Mouse (Mus musculus) heart, postnatal 0 days (tissue): Measurements from ENCODE around the gene Cdk17. TPM values are rescaled to one million over a fixed set of nuclear protein-coding genes. Genes with fewer than 3 reads are reported as not detected.

Experiments used
- ATAC-seq: fragments of 200-750 bp; cut with Nextera tagmentation; 2 replicates; pipeline ENCODE4 v1.8.0; 2017; ENCODE audit warnings: low read depth, moderate number of reproducible peaks, moderate library complexity; ENCODE audit not compliant: insufficient read depth
- DNase-seq: peaks from one replicate; pipeline ENCODE4 v3.0.0-alpha.2; 2016; ENCODE audit warnings: low spot score
- H3K27ac ChIP-seq: fragments of 300-500 bp; sonication (generic); 2 replicates; pipeline ENCODE4 v1.5.1; 2014; ENCODE audit warnings: low read depth, mild to moderate bottlenecking
- H3K27me3 ChIP-seq: fragments of 300-500 bp; sonication (generic); 2 replicates; pipeline ENCODE4 v1.6.1; 2014; ENCODE audit warnings: low read length, mixed read lengths; ENCODE audit not compliant: control insufficient read depth, insufficient read depth
- H3K36me3 ChIP-seq: fragments of 300-500 bp; sonication (generic); replicated peaks from 2 replicates; pipeline ENCODE4 v1.6.1; 2014; ENCODE audit warnings: low read length, mixed read lengths; ENCODE audit not compliant: control insufficient read depth, insufficient read depth
- H3K4me1 ChIP-seq: fragments of 300-500 bp; sonication (generic); 2 replicates; pipeline ENCODE4 v1.6.1; 2014; ENCODE audit warnings: antibody characterized with exemption; ENCODE audit not compliant: control insufficient read depth, insufficient read depth
- H3K4me2 ChIP-seq: fragments of 300-500 bp; sonication (generic); 2 replicates; pipeline ENCODE4 v1.6.1; 2014; ENCODE audit warnings: low read depth, mild to moderate bottlenecking, low read length, moderate library complexity
- H3K4me3 ChIP-seq: fragments of 300-500 bp; sonication (generic); 2 replicates; pipeline ENCODE4 v1.5.1; 2014; ENCODE audit warnings: low read depth, low read length
- H3K9ac ChIP-seq: fragments of 300-500 bp; sonication (generic); replicated peaks from 2 replicates; pipeline ENCODE4 v1.6.1; 2014; ENCODE audit warnings: low read depth, low read length, mixed read lengths
- H3K9me3 ChIP-seq: fragments of 300-500 bp; sonication (generic); replicated peaks from 2 replicates; pipeline ENCODE4 v1.6.1; 2016; ENCODE audit warnings: low read length; ENCODE audit not compliant: control insufficient read depth
- CTCF ChIP-seq: IDR thresholded peaks from 2 replicates; pipeline ENCODE4 v1.5.1; 2016; ENCODE audit warnings: antibody characterized with exemption, control low read depth, low read depth
- EP300 ChIP-seq: IDR thresholded peaks from 2 replicates; pipeline ENCODE4 v1.6.1; 2016; ENCODE audit warnings: antibody characterized with exemption, low read depth
- WGBS: fragments of 180-500 bp; shearing (Covaris S2); extraction: QIAGEN DNeasy Blood & Tissue Kit; methylation state at CpG from one replicate; pipeline ENCODE4 v1.1.7; 2014; 5-methylcytosine and 5-hydroxymethylcytosine counted together
- polyA plus RNA-seq: library from polyadenylated mRNA; unstranded; fragments of >200 nt; fragmentation: Nextera tagmentation; extraction: Ambion mirVana; gene quantifications from 2 replicates; pipeline ENCODE4 v1.2.1, GENCODE M21; 2015
- total RNA-seq: library from RNA; depleted of rRNA; stranded (reverse); fragments of >200 nt; gene quantifications from 2 replicates; pipeline ENCODE4 v1.2.3, GENCODE M21; 2014; ENCODE audit warnings: low replicate concordance; rRNA removed

The Cdk17 gene
- total RNA-seq (40.2 and 41.2 TPM in 2 replicates), polyA plus RNA-seq (11.9 and 12.3 TPM in 2 replicates)

DNA sequence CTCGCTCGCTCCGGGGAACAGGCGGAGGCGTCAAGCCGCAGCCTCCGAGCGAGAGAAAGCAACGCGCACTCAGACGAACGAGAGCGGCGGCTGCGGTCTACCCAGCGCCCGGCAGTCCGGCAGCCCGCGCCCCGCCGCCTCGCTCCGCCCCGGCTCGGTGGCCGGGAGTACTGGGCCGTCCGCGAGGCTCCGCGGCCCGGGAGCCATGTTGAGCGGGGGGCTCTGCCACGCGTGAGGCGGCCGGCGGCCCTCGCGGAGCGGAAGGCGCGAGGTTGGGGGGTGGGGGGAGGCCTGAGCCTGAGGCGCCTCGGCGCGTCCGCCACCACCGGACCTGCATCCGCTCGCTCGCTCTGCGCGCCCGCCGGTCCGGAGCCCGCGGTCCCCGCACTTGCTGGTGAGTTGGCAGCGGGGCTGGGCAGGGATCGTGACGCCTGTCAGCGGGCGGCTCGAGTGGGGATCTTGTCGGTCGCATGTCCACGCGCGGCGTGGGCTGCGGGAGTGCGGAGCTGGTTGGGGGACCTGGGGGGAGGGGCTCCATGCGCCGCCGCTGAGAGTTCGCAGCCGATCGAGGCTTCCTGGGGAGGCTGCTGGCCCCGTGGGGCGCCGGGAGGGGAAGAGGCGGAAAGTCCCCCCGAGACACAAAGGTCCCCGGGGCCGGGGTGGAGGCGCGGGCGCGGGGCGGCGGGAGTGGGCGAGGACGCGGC lies at the start of gene Cdk17:
Gene Cdk17, plus strand, starts transcription at position 69 of the 704 bp plus-strand sequence.
- TF ChIP-seq CTCF (no peak), EP300 (no peak)
- Histone ChIP-seq H3K4me3 (peak within 1 kb of the TSS; percentile 99), H3K27ac (peak within 1 kb of the TSS; percentile 100), H3K4me2 (peak within 1 kb of the TSS; percentile 74), H3K9ac (peak within 1 kb of the TSS; percentile 99), H3K27me3 (no peaks in the 10 kb centered on the region), H3K9me3 (no peaks in the 10 kb centered on the region), H3K4me1 (peaks cover 16% of the 10 kb centered on the region), H3K36me3 (no peaks in the 10 kb centered on the region)
- WGBS = under 1% methylated on average over 76 of the region's 97 CpGs
- DNase-seq = no peak
- ATAC-seq = peak; percentile 66

GRCm38 (mm10) chr10:93111412-93111811 lies 49.3 kb upstream of the Cdk17 start:
- DNase-seq (no peak), ATAC-seq (no peak)
- H3K9me3 ChIP-seq = no peaks in the 10 kb centered on the region
- H3K4me2 ChIP-seq = no peak overlapping the region
- WGBS = 61% methylated on average over 8 of the region's 8 CpGs
- no peaks in the 10 kb centered on the region for H3K36me3 ChIP-seq
- no peak overlapping the region for H3K4me3 ChIP-seq
- H3K4me1 ChIP-seq = no peaks in the 10 kb centered on the region
- no peaks in the 10 kb centered on the region for H3K27me3 ChIP-seq
- TF ChIP-seq EP300 = no peak
- no peak for TF ChIP-seq CTCF
- no peak overlapping the region for H3K9ac ChIP-seq
- no peak overlapping the region for H3K27ac ChIP-seq

GRCm38 (mm10) chr10:93112021-93112420 lies 48.7 kb upstream of the Cdk17 start:
- H3K27me3 ChIP-seq = no peaks in the 10 kb centered on the region
- H3K36me3 ChIP-seq = no peaks in the 10 kb centered on the region
- DNase-seq (no peak), ATAC-seq (no peak)
- WGBS = 90% methylated on average over 6 of the region's 6 CpGs
- no peaks in the 10 kb centered on the region for H3K9me3 ChIP-seq
- TF ChIP-seq CTCF (no peak), EP300 (no peak)
- no peak overlapping the region for H3K4me3 ChIP-seq
- H3K4me2 ChIP-seq = no peak overlapping the region
- no peaks in the 10 kb centered on the region for H3K4me1 ChIP-seq
- no peak overlapping the region for H3K27ac ChIP-seq
- H3K9ac ChIP-seq = no peak overlapping the region

- DNase-seq (no peak), ATAC-seq (no peak)
- no peaks in the 10 kb centered on the region for H3K4me1 ChIP-seq
- H3K27ac ChIP-seq = no peak overlapping the region
- no peak overlapping the region for H3K9ac ChIP-seq
- TF ChIP-seq CTCF = no peak
- TF ChIP-seq EP300 = no peak
- H3K4me2 ChIP-seq = no peak overlapping the region
- H3K4me3 ChIP-seq = no peak overlapping the region
- no peaks in the 10 kb centered on the region for H3K9me3 ChIP-seq
- H3K36me3 ChIP-seq = no peaks in the 10 kb centered on the region
- no peaks in the 10 kb centered on the region for H3K27me3 ChIP-seq
- 79% methylated on average over 8 of the region's 8 CpGs for WGBS
Observed at GRCm38 (mm10) chr10:93113968-93114367, 46.7 kb upstream of the Cdk17 start.

GRCm38 (mm10) chr10:93114782-93115181 lies 45.9 kb upstream of the Cdk17 start:
- DNase-seq (no peak), ATAC-seq (no peak)
- 66% methylated on average over 1 of the region's 1 CpGs for WGBS
- Histone ChIP-seq H3K36me3 (no peaks in the 10 kb centered on the region), H3K4me1 (no peaks in the 10 kb centered on the region), H3K4me3 (no peak overlapping the region), H3K27ac (no peak overlapping the region), H3K4me2 (no peak overlapping the region), H3K9me3 (no peaks in the 10 kb centered on the region), H3K9ac (no peak overlapping the region), H3K27me3 (no peaks in the 10 kb centered on the region)
- TF ChIP-seq EP300 = no peak
- TF ChIP-seq CTCF = no peak

GRCm38 (mm10) chr10:93115743-93116142 lies 44.9 kb upstream of the Cdk17 start:
- ATAC-seq (no peak), DNase-seq (no peak)
- Histone ChIP-seq H3K36me3 (no peaks in the 10 kb centered on the region), H3K9ac (no peak overlapping the region), H3K27ac (no peak overlapping the region), H3K9me3 (no peaks in the 10 kb centered on the region), H3K4me1 (no peaks in the 10 kb centered on the region), H3K4me2 (no peak overlapping the region), H3K27me3 (no peaks in the 10 kb centered on the region), H3K4me3 (no peak overlapping the region)
- TF ChIP-seq EP300 (no peak), CTCF (no peak)
- WGBS = 96% methylated on average over 1 of the region's 1 CpGs
